In the genomic region with DNA sequence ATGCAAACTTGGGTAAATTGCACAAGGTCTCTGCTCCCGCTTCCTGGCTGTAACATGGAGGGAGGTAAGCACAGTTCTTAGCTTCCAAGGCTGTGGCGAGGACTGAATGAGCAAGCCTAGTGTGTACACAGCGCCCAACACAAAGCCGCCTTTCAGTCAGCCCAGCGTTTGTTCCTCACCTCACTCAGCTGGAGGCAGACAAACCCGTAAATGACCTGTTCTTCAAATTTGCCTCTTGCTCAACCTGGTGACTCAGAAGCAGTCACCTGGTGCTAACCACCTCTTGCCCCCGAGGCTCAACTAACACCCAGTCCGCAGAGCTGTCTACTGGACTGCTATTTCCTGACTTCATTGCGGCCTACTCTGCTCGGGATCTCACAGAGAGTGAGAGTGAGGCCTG, we compare ENCODE assay signal across 9 mouse cellular contexts. TPM values are rescaled to one million over a fixed set of nuclear protein-coding genes. Genes with fewer than 3 reads are reported as not detected.
DNase-seq lines count a peak whose midpoint lies in the region; ATAC-seq and TF ChIP-seq lines count a peak whose summit lies in the region.
"Had no signal": no experiment of that assay in that cellular context is flagged by ENCODE, and none has a peak within 500 bp of the region (broad histone marks: within the 10 kb centered on the region; RNA-seq: fewer than 3 reads in every experiment).

No protein-coding gene starts in this region.

- H3K36me3 ChIP-seq in heart, embryonic 13.5 days = no peaks in the 10 kb centered on the region
- no peaks in the 10 kb centered on the region for H3K36me3 ChIP-seq in heart, embryonic 12.5 days
- H3K36me3 ChIP-seq in hindbrain, embryonic 15.5 days = no peaks in the 10 kb centered on the region

- no peak overlapping the region for H3K27ac ChIP-seq in heart, embryonic 13.5 days (replicated peaks)
- no peak overlapping the region for H3K27ac ChIP-seq in heart, embryonic 12.5 days (ENCODE audit: poor library complexity, severe bottlenecking)
- peak overlapping the region; percentile 5; the same call in 1 of the 2 replicates for H3K27ac ChIP-seq in cortical plate, adult 2 months (ENCODE audit: insufficient read depth, low read length)
- H3K27ac ChIP-seq in hindbrain, embryonic 15.5 days (replicated peaks) = peak overlapping the region; percentile 66

- TF ChIP-seq POLR2A in cortical plate, adult 2 months (IDR thresholded peaks at IDR 0.05; ENCODE audit: extremely low read depth, insufficient read depth, low read length) = no peak

- H3K9me3 ChIP-seq in heart, embryonic 13.5 days = no peaks in the 10 kb centered on the region
- H3K9me3 ChIP-seq in heart, embryonic 12.5 days (replicated peaks) = no peaks in the 10 kb centered on the region
- H3K9me3 ChIP-seq in hindbrain, embryonic 15.5 days = no peaks in the 10 kb centered on the region

- TF ChIP-seq CTCF in cortical plate, adult 2 months (IDR thresholded peaks at IDR 0.05; ENCODE audit: extremely low read depth, insufficient read depth, low read length) = no peak

- H3K27me3 ChIP-seq in heart, embryonic 13.5 days (replicated peaks) = no peaks in the 10 kb centered on the region
- H3K27me3 ChIP-seq in heart, embryonic 12.5 days (replicated peaks) = no peaks in the 10 kb centered on the region
- H3K27me3 ChIP-seq in hindbrain, embryonic 15.5 days = no peaks in the 10 kb centered on the region

- no peak overlapping the region for H3K4me2 ChIP-seq in heart, embryonic 13.5 days
- H3K4me2 ChIP-seq in heart, embryonic 12.5 days = no peak overlapping the region
- H3K4me2 ChIP-seq in hindbrain, embryonic 15.5 days = no peak overlapping the region

- ATAC-seq in heart, embryonic 13.5 days (ENCODE audit: extremely low read depth, insufficient number of reproducible peaks, low FRiP score, low TSS enrichment) = no peak
- ATAC-seq in heart, embryonic 12.5 days (ENCODE audit: insufficient number of reproducible peaks, low FRiP score) = no peak
- no peak for ATAC-seq in hindbrain, embryonic 15.5 days (ENCODE audit: low FRiP score, low read depth)

- H3K4me1 ChIP-seq in heart, embryonic 13.5 days = peaks cover 33% of the 10 kb centered on the region
- H3K4me1 ChIP-seq in heart, embryonic 12.5 days (replicated peaks) = peaks cover 31% of the 10 kb centered on the region
- peaks cover 7% of the 10 kb centered on the region for H3K4me1 ChIP-seq in cortical plate, adult 2 months (ENCODE audit: control insufficient read depth, insufficient read depth, low read length)
- H3K4me1 ChIP-seq in hindbrain, embryonic 15.5 days (replicated peaks) = peaks cover 28% of the 10 kb centered on the region

- no peak overlapping the region for H3K4me3 ChIP-seq in heart, embryonic 13.5 days
- H3K4me3 ChIP-seq in heart, embryonic 12.5 days = no peak overlapping the region
- no peak overlapping the region for H3K4me3 ChIP-seq in cortical plate, adult 2 months (ENCODE audit: insufficient read depth, low read length)
- no peak overlapping the region for H3K4me3 ChIP-seq in hindbrain, embryonic 15.5 days

- 63% methylated on average over 10 of the region's 10 CpGs for WGBS in heart, embryonic 13.5 days
- 63% methylated on average over 10 of the region's 10 CpGs for WGBS in heart, embryonic 12.5 days
- WGBS in hindbrain, embryonic 15.5 days = 51% methylated on average over 10 of the region's 10 CpGs

- peak overlapping the region; percentile 29 for H3K9ac ChIP-seq in heart, embryonic 13.5 days
- no peak overlapping the region for H3K9ac ChIP-seq in heart, embryonic 12.5 days
- H3K9ac ChIP-seq in hindbrain, embryonic 15.5 days = no peak overlapping the region

- DNase-seq in lung, postnatal 10 days = peak; percentile 31
- DNase-seq in embryo, embryonic 10 days (ENCODE audit: low spot score) = no peak
- DNase-seq in thymus, postnatal 14 days = no peak
- DNase-seq in left cerebral cortex, adult 11 months (ENCODE audit: low spot score) = no peak

RNA-seq across cellular contexts. Expression of gene Atp1a2, which starts 10.1 kb away (rescaled TPM):
- polyA plus RNA-seq in heart, embryonic 13.5 days (2015; fragmentation: Nextera tagmentation; extraction: Ambion mirVana) = 17.0 and 20.8 TPM in 2 replicates
- polyA plus RNA-seq in heart, embryonic 12.5 days (2016; fragmentation: Nextera tagmentation; extraction: Ambion mirVana) = 23.4 and 25.9 TPM in 2 replicates
- 534 and 567 TPM in 2 replicates for polyA plus RNA-seq in cortical plate, adult 2 months (2012; rRNA removed)
- 74.3 and 75.8 TPM in 2 replicates for polyA plus RNA-seq in hindbrain, embryonic 15.5 days (2015; fragmentation: Nextera tagmentation; extraction: Ambion mirVana)

RNA-seq across cellular contexts. Expression of gene Kcnj9, which starts 21.2 kb away (rescaled TPM):
- polyA plus RNA-seq in heart, embryonic 13.5 days (2015; fragmentation: Nextera tagmentation; extraction: Ambion mirVana) = not detected in 2 replicates
- polyA plus RNA-seq in heart, embryonic 12.5 days (2016; fragmentation: Nextera tagmentation; extraction: Ambion mirVana) = not detected in 2 replicates
- 169 and 180 TPM in 2 replicates for polyA plus RNA-seq in cortical plate, adult 2 months (2012; rRNA removed)
- 4.1 and 4.3 TPM in 2 replicates for polyA plus RNA-seq in hindbrain, embryonic 15.5 days (2015; fragmentation: Nextera tagmentation; extraction: Ambion mirVana)
- polyA plus RNA-seq: small intestine, adult 2 months had no signal

RNA-seq across cellular contexts. Expression of gene Kcnj10, which starts 33.1 kb away (rescaled TPM):
- 0.04 TPM in 1 of 2 replicates, not detected in the other for polyA plus RNA-seq in heart, embryonic 13.5 days (2015; fragmentation: Nextera tagmentation; extraction: Ambion mirVana)
- polyA plus RNA-seq in heart, embryonic 12.5 days (2016; fragmentation: Nextera tagmentation; extraction: Ambion mirVana) = not detected in 2 replicates
- polyA plus RNA-seq in cortical plate, adult 2 months (2012; rRNA removed) = 96.8 and 102 TPM in 2 replicates
- polyA plus RNA-seq in hindbrain, embryonic 15.5 days (2015; fragmentation: Nextera tagmentation; extraction: Ambion mirVana) = 2.9 and 3.0 TPM in 2 replicates

RNA-seq across cellular contexts. Expression of gene Igsf8, which starts 46.5 kb away (rescaled TPM):
- 27.8 and 31.6 TPM in 2 replicates for polyA plus RNA-seq in heart, embryonic 13.5 days (2015; fragmentation: Nextera tagmentation; extraction: Ambion mirVana)
- 24.0 and 26.1 TPM in 2 replicates for polyA plus RNA-seq in heart, embryonic 12.5 days (2016; fragmentation: Nextera tagmentation; extraction: Ambion mirVana)
- polyA plus RNA-seq in cortical plate, adult 2 months (2012; rRNA removed) = 318 and 326 TPM in 2 replicates
- 75.3 and 79.0 TPM in 2 replicates for polyA plus RNA-seq in hindbrain, embryonic 15.5 days (2015; fragmentation: Nextera tagmentation; extraction: Ambion mirVana)

RNA-seq across cellular contexts. Expression of gene Atp1a4, which starts 49.7 kb away (rescaled TPM):
- 0.21 and 0.52 TPM in 2 replicates for polyA plus RNA-seq in heart, embryonic 13.5 days (2015; fragmentation: Nextera tagmentation; extraction: Ambion mirVana)
- 0.17 and 0.19 TPM in 2 replicates for polyA plus RNA-seq in heart, embryonic 12.5 days (2016; fragmentation: Nextera tagmentation; extraction: Ambion mirVana)
- not detected in 2 replicates for polyA plus RNA-seq in cortical plate, adult 2 months (2012; rRNA removed)
- polyA plus RNA-seq in hindbrain, embryonic 15.5 days (2015; fragmentation: Nextera tagmentation; extraction: Ambion mirVana) = 0.05 and 0.06 TPM in 2 replicates
- polyA plus RNA-seq: small intestine, adult 2 months had no signal

Comparison
In these comparisons a context has a peak if more than half of its experiments do, and no peak if none do; other contexts are left out.
1. H3K27ac ChIP-seq: peak in cortical plate, adult 2 months (single experiment) and hindbrain, embryonic 15.5 days (single experiment); none in heart, embryonic 13.5 days (single experiment) and heart, embryonic 12.5 days (single experiment).
2. RNA of gene Kcnj9, which starts 21.2 kb away (polyA plus RNA-seq): 169 to 180 TPM in cortical plate, adult 2 months; 4.1 to 4.3 TPM in hindbrain, embryonic 15.5 days, not detected in heart, embryonic 13.5 days and not detected in heart, embryonic 12.5 days; every median in the first group is over 10 times any median in the second.
3. RNA of gene Kcnj10, which starts 33.1 kb away (polyA plus RNA-seq): 96.8 to 102 TPM in cortical plate, adult 2 months; 2.9 to 3.0 TPM in hindbrain, embryonic 15.5 days, 0.04 TPM in heart, embryonic 13.5 days and not detected in heart, embryonic 12.5 days; every median in the first group is over 10 times any median in the second.